Mouse (Mus musculus) T-helper 1 cell (primary cell): ENCODE data around the gene Fstl3.

Experiments used
- in situ Hi-C: fragments of 300-600 bp; cut with MboI, MseI; formaldehyde crosslinking; loops from one replicate; pipeline ENCODE4 v1.15.1; 2025; ENCODE audit warnings: high pct_unique_total_duplicates

The Fstl3 gene

GRCm38 (mm10) chr10:79788386-79789158, 11.5 kb downstream of the Fstl3 start:
- in situ Hi-C loops = no loop called here

GRCm38 (mm10) chr10:79789581-79789980, 12.5 kb downstream of the Fstl3 start:
- in situ Hi-C loops = no loop called here

GRCm38 (mm10) chr10:79790861-79791260, 13.8 kb downstream of the Fstl3 start, which contains the start of gene Prss57:
Prss57 (minus strand) TSS chr10:79790961.
- in situ Hi-C loops = loop anchor here (10.0 kb wide), 1 partner anchor 386 kb away; no protein-coding TSS in a partner anchor

GRCm38 (mm10) chr10:79792339-79793040, 15.4 kb downstream of the Fstl3 start:
- in situ Hi-C loops = loop anchor here (10.0 kb wide), 1 partner anchor 388 kb away; no protein-coding TSS in a partner anchor

DNA sequence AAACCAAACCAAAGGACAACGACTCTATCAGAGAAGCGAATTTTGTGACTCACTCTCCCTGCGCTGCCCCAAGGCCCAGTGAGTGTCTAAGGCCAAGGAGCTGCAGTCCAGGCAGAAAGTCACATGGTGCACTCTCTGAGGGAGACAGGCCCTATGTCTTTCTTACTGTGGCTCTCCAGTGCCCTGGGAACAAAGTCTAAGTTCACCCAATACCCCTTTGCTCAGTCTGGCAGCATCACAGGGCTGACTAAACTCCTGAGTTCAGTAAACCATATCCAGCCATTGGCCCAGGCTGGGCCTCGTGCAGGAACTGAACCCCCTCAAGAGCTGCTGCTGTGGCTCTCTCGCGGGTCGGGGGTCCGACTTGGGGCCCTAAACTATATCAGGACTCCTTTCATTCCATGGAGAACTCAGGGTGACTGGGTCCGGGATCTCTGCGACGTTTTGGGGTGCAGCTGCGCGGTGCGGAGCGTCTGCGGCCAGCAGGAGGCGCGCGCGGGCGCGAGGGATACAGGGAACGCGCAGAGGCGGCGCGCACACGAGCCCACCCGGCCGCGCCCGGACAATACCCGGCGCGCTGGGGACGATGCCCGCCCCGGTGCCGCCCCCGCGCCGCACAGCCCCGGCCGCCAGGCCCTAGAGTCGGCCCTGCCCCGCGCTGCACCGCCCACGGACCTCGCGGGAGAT, 16.1 kb downstream of the Fstl3 start, which contains the start of gene Palm:
TSS of gene Palm (plus strand) at position 522 of the 687 bp plus-strand sequence.
- in situ Hi-C loops = loop anchor here (10.0 kb wide), 1 partner anchor 388 kb away; no protein-coding TSS in a partner anchor

DNA sequence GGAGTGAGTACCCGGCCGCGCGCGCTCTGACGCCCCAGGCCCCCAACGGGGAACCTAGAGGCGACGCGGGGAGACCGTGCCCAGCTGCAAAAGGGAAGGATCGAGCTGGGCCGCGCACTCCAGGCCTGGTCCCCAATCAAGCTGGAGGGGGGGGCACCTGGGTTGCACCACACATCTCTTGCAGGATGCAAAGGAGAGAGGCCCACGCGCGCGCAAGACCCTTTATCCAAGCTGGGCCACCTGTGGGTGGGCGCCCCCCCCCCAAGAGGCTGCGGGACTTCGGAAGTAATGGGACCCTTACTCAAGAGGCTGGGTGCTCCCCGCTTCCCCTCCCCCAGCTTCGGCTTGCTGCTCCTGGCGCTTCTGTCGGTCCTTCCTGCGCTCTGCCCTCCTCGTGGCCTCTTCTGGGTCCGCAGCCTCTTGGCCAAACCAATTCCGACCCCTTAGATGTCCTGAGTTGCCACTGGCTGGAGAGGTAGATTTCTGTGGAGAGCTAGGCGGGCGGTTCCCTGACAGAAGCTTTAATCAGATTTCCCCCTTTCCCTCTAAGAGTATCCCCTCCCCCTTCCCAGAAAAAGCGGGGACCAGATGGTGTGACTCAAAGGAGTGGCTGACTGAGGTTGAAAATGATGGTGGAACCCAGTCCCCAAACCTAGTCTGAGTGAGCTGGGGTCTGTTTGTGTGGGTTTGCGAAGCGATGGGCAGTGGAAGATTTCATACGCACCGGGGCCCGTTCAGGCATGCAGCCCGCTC, 16.8 kb downstream of the Fstl3 start:
- in situ Hi-C loops = loop anchor here (10.0 kb wide), 1 partner anchor 389 kb away; no protein-coding TSS in a partner anchor

GRCm38 (mm10) chr10:79794491-79794931, 17.4 kb downstream of the Fstl3 start:
- in situ Hi-C loops = loop anchor here (10.0 kb wide), 1 partner anchor 390 kb away; no protein-coding TSS in a partner anchor

DNA sequence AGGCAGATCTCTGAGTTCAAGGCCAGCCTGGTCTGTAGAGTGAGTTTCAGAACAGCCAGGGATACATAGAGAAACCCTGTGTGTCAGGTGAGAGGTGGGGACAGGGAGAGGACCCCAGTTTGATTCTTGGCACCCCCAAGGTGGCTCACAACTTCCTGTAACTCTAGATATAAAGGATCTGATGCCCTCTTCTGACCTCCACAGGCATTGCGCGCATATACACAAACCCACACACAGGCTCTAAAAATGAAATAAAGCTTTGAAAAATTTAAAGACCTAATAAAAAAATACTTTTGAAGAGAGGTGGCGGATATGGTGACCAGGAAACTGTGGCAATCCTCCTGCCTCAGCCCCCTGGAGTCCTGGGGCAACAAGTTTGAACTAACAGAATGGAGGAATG, 18.8 kb downstream of the Fstl3 start:
- in situ Hi-C loops = loop anchor here (10.0 kb wide), 1 partner anchor 391 kb away; no protein-coding TSS in a partner anchor

DNA sequence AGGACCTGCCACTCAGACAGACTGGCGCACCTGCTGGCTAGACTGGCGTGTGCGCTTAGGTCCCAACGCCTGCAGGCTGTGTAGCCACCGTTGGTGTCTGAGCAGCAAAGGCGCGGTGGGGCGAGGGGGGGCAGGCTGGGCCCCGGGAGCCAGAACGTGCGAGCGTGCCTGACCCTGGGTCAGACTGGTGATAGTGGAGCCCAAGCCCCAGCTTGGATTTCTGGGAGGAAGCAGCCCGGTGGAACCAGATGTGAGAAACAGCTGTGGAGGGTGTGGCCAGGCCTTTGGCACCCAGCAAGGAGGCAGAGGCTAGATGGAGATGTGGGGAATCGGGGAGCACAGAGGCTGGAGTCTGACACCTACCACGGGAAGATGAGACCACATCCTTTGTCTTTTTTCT, 20.3 kb downstream of the Fstl3 start:
- in situ Hi-C loops = loop anchor here (10.0 kb wide), 1 partner anchor 393 kb away; no protein-coding TSS in a partner anchor

- in situ Hi-C loops = loop anchor here (10.0 kb wide), 1 partner anchor 394 kb away; no protein-coding TSS in a partner anchor
Measured at GRCm38 (mm10) chr10:79798289-79798928, 21.3 kb downstream of the Fstl3 start.

DNA sequence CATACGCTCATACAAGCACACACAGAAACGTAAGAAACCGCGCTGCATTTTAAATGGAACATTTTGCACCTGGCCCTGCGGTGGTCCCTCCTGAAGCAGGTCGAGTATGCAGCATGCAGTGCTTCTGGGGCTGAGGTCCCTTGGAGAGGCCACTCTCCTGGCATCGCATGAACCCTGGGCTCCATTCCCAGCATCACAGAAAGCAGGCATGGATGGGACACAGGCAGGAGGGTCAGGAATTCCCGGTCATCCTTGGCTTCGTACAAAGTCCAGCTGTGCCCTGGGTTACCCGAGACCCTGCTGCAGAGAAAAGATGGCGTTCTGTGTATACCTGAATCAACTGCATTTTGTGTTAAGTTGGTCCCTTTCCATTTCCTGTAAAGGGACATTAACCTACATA, 23.4 kb downstream of the Fstl3 start:
- in situ Hi-C loops = no loop called here

- in situ Hi-C loops = no loop called here
Measured at GRCm38 (mm10) chr10:79801837-79802236, 24.8 kb downstream of the Fstl3 start.

DNA sequence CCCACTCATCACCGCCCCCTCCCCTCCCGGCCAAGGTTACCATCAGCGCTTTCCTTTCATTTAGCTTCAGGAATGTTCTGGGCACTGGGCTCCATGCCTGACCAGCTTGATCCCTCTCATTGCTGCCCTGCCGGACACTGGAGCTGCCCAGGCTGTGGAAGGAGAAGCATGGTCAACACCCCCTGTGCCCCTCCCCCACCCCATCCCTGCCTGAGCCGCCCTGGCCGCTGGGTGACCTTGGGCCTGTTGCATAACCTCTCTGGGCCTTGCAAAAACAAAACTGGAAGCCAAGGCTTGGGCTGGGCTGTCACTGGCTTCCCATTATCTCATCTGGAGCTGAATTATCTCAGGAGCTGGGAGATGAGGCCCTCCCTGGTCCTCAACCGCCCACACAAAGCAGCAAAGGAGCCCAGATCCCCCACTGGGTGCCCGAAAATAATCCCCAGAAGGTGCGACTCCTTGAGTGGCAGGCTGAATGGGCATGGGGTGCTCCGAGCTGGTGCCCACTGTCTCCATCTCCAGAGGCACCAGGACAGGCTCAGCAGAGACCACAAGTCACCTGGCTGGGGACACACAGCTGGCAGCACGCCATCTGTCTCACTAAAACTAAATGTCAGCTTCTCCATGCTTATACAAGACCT, 25.4 kb downstream of the Fstl3 start:
- in situ Hi-C loops = no loop called here

GRCm38 (mm10) chr10:79803716-79804323, 26.7 kb downstream of the Fstl3 start:
- in situ Hi-C loops = no loop called here

DNA sequence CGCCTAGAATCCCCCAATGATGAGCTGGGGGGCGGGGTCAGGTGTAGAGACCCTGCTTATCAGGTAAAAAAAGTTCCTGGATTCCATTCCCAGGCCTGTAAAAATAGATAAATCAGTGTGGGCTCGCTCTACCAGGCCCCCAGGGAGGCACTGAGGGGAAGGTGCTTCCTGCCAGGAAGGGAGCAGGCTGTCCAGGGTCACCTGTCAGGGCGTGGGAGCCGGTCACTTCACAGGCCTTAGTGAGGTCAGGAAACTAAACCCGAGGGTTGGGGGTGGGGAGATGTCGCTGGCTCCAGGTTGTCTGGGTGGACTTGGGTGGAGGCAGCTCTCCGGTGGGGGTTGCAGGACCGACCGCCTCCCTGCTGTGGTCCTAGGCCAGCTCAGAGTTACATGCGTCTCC, 28.6 kb downstream of the Fstl3 start:
- in situ Hi-C loops = no loop called here

DNA sequence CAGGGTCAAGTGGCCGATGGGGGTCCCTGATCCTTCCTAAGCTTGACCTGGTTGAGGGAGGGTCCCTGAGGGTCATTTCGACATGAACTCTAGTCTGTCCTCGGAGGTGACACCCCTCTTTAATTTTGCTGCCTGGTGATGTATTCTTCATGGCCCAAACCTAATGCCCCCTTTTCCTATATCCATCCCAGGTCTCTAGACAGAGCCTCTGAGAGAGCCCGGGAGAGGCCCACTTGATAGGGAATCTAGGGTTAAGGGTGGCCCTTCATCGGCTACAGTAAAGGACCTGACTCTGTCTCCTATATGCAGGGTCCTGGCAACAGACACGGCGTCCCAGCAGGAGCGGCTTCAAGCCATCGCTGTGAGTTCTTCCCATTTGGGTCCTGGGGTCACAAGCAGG, 29.3 kb downstream of the Fstl3 start:
- in situ Hi-C loops = no loop called here

DNA sequence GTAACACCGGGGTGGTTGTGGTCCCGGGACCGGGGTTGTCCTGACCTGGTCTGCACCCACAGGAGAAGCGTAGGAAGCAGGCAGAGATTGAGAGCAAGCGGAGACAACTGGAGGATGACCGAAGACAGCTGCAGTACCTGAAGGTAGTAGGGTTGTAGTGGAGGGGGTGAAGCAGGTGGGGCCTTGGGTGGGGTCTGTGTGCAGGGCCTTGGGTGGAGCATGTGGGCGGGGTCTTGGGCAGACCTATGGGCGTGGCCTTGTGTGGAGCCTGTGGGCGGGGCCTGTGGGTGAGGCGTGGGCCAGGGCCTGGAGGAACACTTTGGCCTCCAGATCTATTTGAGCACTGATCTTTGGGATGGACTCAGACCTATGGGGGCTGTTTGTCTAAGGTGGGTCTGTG, 29.9 kb downstream of the Fstl3 start:
- in situ Hi-C loops = no loop called here

DNA sequence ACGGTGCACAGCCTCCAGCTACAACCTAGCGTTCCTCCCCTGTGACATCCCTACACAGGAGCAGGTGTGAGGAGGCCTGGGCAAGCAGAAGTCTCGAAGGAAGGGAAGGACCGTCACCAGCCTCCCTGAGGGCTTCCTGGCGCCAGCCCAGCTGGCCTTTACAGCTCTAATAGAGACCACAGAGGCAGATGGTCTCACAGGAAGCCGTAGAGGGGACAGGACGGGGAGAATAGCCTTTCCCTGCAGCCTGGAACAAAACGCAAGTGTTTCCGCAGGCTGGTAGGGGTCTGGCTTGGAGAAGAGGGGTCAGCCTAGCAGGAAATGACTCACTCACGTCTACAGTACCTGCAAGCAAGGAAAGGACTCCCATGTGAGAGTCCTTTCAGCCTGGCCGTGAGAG, 30.8 kb downstream of the Fstl3 start:
- in situ Hi-C loops = no loop called here

DNA sequence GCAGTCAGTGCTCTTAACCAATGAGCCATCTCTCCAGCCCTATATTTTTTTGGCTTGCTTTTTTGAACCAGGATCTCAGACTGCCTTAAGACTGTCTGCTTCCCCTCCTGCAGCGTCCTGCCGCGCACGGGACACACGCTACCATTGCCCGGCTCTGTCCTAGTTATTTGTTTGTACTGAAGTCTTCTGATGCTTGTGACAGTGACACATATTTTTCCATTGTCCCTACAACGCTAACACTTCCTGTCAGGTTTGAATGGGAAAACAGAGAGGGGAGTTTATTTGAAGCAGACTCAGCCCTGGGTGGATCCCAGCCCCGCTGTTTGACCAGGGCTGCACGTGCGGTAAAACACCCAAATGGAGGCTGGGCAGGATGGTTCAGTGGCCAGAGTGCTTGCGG, 31.7 kb downstream of the Fstl3 start:
- in situ Hi-C loops = no loop called here
